Mouse (Mus musculus) stomach, adult 2 months (tissue): Measurements from ENCODE around the gene Ubd. TPM values are rescaled to one million over a fixed set of nuclear protein-coding genes. Genes with fewer than 3 reads are reported as not detected.

Experiments
- polyA plus RNA-seq: library from polyadenylated mRNA; depleted of rRNA; stranded (reverse); fragments of >200 nt; gene quantifications from 2 replicates; pipeline ENCODE4 v1.2.3, GENCODE M21; 2012; rRNA removed

The Ubd gene
- polyA plus RNA-seq: not detected in 2 replicates

GRCm38 (mm10) chr17:37193656-37194055, at the start of gene Ubd:
Gene Ubd, plus strand, starts transcription at chr17:37193892.

GRCm38 (mm10) chr17:37161394-37161793, 32.3 kb upstream of the Ubd start, which contains the start of gene Olfr93:
Gene Olfr93, minus strand, starts transcription at chr17:37161494.

GRCm38 (mm10) chr17:37200894-37201293, 7.2 kb downstream of the Ubd start, which contains the start of gene Olfr94:
Gene Olfr94, minus strand, starts transcription at chr17:37200994.

DNA sequence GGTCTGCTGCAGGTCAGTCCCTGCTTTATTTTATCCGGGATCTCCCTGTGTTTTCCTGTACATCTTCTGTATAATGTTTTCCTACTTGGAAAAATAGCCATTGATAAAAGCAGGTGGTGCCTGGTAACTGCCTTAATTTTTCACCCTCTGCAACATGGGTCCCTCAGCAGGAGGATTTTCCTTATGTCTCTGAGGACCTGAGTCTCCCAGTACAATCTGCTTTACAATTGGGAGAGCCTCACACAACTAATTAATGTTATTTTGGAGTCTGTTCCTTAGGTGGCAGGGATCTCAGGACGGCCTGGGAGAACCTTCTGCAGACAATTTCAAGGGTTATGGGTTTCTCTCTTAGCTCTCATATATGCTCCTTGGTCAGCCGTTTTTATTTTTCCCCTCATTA, 19.3 kb downstream of the Ubd start, which contains the start of gene Olfr95:
Gene Olfr95, minus strand, starts transcription at position 101 of the 400 bp plus-strand sequence.

DNA sequence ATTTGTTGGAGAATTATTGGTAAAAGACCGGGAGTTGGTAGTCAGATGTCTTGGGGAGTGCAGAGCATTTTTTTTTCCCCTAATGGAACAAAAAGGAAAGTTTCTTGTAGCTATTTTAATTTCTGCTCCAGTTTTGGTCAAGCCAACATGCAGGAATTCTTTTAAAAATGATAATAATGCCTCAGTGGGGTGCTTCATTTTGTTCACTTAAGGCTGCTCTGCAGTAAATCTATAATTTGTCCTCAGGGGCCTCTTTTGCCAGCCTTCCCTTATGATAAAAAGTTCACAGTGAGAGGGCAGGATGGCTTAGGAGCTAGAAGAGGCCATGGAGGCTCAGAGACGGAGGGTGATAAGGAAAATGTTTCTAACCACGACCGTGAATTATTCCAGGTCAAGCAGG, 26.2 kb downstream of the Ubd start, which contains the start of gene Olfr96:
Gene Olfr96, plus strand, starts transcription at position 301 of the 400 bp plus-strand sequence.

GRCm38 (mm10) chr17:37237230-37237629, 43.5 kb downstream of the Ubd start, which contains the start of gene Olfr97:
Gene Olfr97, minus strand, starts transcription at chr17:37237330.

Other genes with a start within 250 kb of the Ubd start
- 13.9 and 20.2 TPM in 2 replicates for gene Ppp1r11, start 242.2 kb upstream of the Ubd start, polyA plus RNA-seq
- 10.5 and 15.2 TPM in 2 replicates for gene Znrd1, start 235.3 kb upstream of the Ubd start, polyA plus RNA-seq
- 0.34 TPM in 1 of 2 replicates, not detected in the other for gene Znrd1as, start 235.3 kb upstream of the Ubd start, polyA plus RNA-seq
- not detected in 2 replicates for gene 2410137M14Rik, start 212.7 kb upstream of the Ubd start, polyA plus RNA-seq
- gene H2-M5, start 204.4 kb upstream of the Ubd start, polyA plus RNA-seq: 0.10 TPM in 1 of 2 replicates, not detected in the other
- gene Zfp57, start 192.7 kb upstream of the Ubd start, polyA plus RNA-seq: 0.31 and 0.65 TPM in 2 replicates
- not detected in 2 replicates for gene Mog, start 170.5 kb upstream of the Ubd start, polyA plus RNA-seq
- gene Gabbr1, start 147.9 kb upstream of the Ubd start, polyA plus RNA-seq: 8.1 and 12.3 TPM in 2 replicates
- not detected in 2 replicates for gene Olfr90, start 105.4 kb upstream of the Ubd start, polyA plus RNA-seq
- not detected in 2 replicates for gene Olfr91, start 95.6 kb upstream of the Ubd start, polyA plus RNA-seq
- gene Olfr92, start 73.8 kb upstream of the Ubd start, polyA plus RNA-seq: not detected in 2 replicates
- gene Olfr93, start 32.4 kb upstream of the Ubd start, polyA plus RNA-seq: not detected in 2 replicates
- not detected in 2 replicates for gene Olfr94, start 7.1 kb downstream of the Ubd start, polyA plus RNA-seq
- gene Olfr95, start 19.2 kb downstream of the Ubd start, polyA plus RNA-seq: not detected in 2 replicates
- not detected in 2 replicates for gene Olfr96, start 26.3 kb downstream of the Ubd start, polyA plus RNA-seq
- not detected in 2 replicates for gene Olfr97, start 43.4 kb downstream of the Ubd start, polyA plus RNA-seq
- gene Olfr98, start 69.9 kb downstream of the Ubd start, polyA plus RNA-seq: not detected in 2 replicates
- 1.7 TPM in 2 replicates for gene H2-M3, start 76.3 kb downstream of the Ubd start, polyA plus RNA-seq
- not detected in 2 replicates for gene Olfr99, start 89.6 kb downstream of the Ubd start, polyA plus RNA-seq
- not detected in 2 replicates for gene Olfr101, start 110.4 kb downstream of the Ubd start, polyA plus RNA-seq
- not detected in 2 replicates for gene Olfr102, start 123.2 kb downstream of the Ubd start, polyA plus RNA-seq
- not detected in 2 replicates for gene Olfr103, start 145.8 kb downstream of the Ubd start, polyA plus RNA-seq
- not detected in 2 replicates for gene Olfr104-ps, start 165.7 kb downstream of the Ubd start, polyA plus RNA-seq
- not detected in 2 replicates for gene Olfr105-ps, start 185.1 kb downstream of the Ubd start, polyA plus RNA-seq
- not detected in 2 replicates for gene Olfr106-ps, start 196.5 kb downstream of the Ubd start, polyA plus RNA-seq
- not detected in 2 replicates for gene Olfr107, start 205.3 kb downstream of the Ubd start, polyA plus RNA-seq